Mouse (Mus musculus): ENCODE results near the gene Nrg4.

Nrg4 gene

GRCm38 (mm10) chr9:55215056-55215455 lies 111.6 kb downstream of the Nrg4 start:
- DNase-seq (ENCODE audit: low spot score), result no peak

GRCm38 (mm10) chr9:55213396-55213795 lies 113.2 kb downstream of the Nrg4 start:
- DNase-seq (ENCODE audit: low spot score), result no peak

- DNase-seq (ENCODE audit: low spot score), result no peak
These were observed 115.0 kb downstream of the Nrg4 start for GRCm38 (mm10) chr9:55211611-55212010.

GRCm38 (mm10) chr9:55208790-55209481 lies 117.7 kb downstream of the Nrg4 start, which contains the start of gene Fbxo22:
Gene Fbxo22, plus strand, starts transcription at chr9:55208925.
- DNase-seq (ENCODE audit: low spot score), result peak; percentile 89

- no peak for DNase-seq (ENCODE audit: low spot score)
These were observed 118.2 kb downstream of the Nrg4 start for GRCm38 (mm10) chr9:55208458-55208789.

GRCm38 (mm10) chr9:55199348-55199747 lies 127.3 kb downstream of the Nrg4 start:
- DNase-seq (ENCODE audit: low spot score), result no peak

GRCm38 (mm10) chr9:55198260-55198659 lies 128.4 kb downstream of the Nrg4 start:
- no peak for DNase-seq (ENCODE audit: low spot score)

- no peak for DNase-seq (ENCODE audit: low spot score)
These were observed 130.8 kb downstream of the Nrg4 start for GRCm38 (mm10) chr9:55195876-55196275.

- DNase-seq (ENCODE audit: low spot score), result no peak
These were observed 152.4 kb downstream of the Nrg4 start for GRCm38 (mm10) chr9:55174235-55174634.

- no peak for DNase-seq (ENCODE audit: low spot score)
These were observed 154.4 kb downstream of the Nrg4 start for GRCm38 (mm10) chr9:55172195-55172685.

GRCm38 (mm10) chr9:55170655-55171412 lies 155.8 kb downstream of the Nrg4 start:
- DNase-seq (ENCODE audit: low spot score), result no peak
